Mouse (Mus musculus): ENCODE results near the gene Ide.

DNA sequence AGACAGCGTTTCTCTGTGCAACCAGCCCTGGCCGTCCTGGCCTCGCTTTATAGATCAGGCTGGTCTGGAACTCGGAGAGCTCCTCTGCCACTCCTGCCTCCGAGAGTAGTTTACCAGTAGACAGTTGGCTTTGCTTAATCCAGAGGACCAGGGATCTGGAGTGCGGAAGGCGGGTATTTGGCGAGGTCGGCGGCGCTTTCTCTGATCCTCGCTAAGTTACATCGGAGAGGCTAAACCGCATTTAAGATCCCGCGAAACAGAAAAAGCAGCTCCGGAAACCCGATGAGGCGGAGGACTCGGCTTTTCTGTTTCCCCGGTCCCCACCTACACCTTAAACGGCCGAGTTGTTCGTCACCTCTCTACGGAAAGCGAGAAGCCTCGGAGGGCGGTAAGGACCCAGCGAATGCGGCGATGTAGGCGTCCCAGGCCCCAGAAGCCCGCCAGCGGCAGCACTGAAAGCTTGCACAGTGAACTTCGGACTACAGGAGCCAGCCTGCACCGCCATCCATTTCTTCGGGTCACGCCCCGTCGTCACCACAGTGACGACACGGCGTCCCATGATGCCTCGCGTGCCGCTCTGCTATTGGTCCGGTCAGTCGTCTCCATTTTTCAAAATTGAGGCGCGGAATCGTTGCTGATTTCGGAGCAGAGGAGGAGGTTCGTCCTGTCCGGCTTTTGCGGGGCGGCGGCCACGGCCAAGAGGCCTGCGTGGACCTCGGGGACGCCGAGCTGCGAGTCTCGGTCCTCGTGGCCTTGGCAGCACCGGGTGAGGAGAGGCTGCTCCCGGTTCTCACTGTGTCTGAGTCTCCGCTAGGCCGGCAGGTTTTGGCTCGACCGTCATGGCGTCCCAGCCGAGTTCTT is 38.3 kb upstream of the Ide start, which contains the start of gene Kif11:
- TF ChIP-seq POLR2A (IDR thresholded peaks at IDR 0.05; ENCODE audit: extremely low read depth, insufficient read depth, low read length) (peak; percentile 92), CTCF (IDR thresholded peaks at IDR 0.05; ENCODE audit: extremely low read depth, insufficient read depth, low read length) (no peak)

All from cortical plate, adult 2 months (tissue).